Mouse (Mus musculus): ENCODE measurements around the gene Cd70.

GRCm38 (mm10) chr17:57153787-57154186 is 4.2 kb upstream of the Cd70 start:
- TF ChIP-seq CTCF (IDR thresholded peaks at IDR 0.05; ENCODE audit: control insufficient read depth, insufficient read depth, insufficient replicate concordance, low read depth, low read length) (no peak), POLR2A (IDR thresholded peaks at IDR 0.05; ENCODE audit: control insufficient read depth, low read depth, low read length) (no peak)
